Mouse (Mus musculus) heart, embryonic 12.5 days (tissue): ENCODE data around the gene C2cd2. TPM values are rescaled to one million over a fixed set of nuclear protein-coding genes. Genes with fewer than 3 reads are reported as not detected.
"Not testable (repeated sequence)": the region's sequence is repeated elsewhere in the genome, so short reads cannot be mapped to it uniquely, and the experiment has no call there.

Experiments used
- ATAC-seq: fragments of 200-750 bp; cut with Nextera tagmentation; 2 replicates; pipeline ENCODE4 v1.8.0; 2017; ENCODE audit warnings: moderate TSS enrichment, moderate library complexity; ENCODE audit not compliant: insufficient number of reproducible peaks, low FRiP score
- H3K27ac ChIP-seq: fragments of 300-500 bp; sonication (generic); 2 replicates; pipeline ENCODE4 v1.5.1; 2016; ENCODE audit warnings: mild to moderate bottlenecking, moderate library complexity; ENCODE audit not compliant: poor library complexity, severe bottlenecking
- H3K27me3 ChIP-seq: fragments of 300-500 bp; sonication (generic); replicated peaks from 2 replicates; pipeline ENCODE4 v1.6.1; 2016; ENCODE audit warnings: mild to moderate bottlenecking, moderate library complexity
- H3K36me3 ChIP-seq: fragments of 300-500 bp; sonication (generic); 2 replicates; pipeline ENCODE4 v1.6.1; 2016; ENCODE audit warnings: mild to moderate bottlenecking, moderate library complexity
- H3K4me1 ChIP-seq: fragments of 300-500 bp; sonication (generic); replicated peaks from 2 replicates; pipeline ENCODE4 v1.6.1; 2016; ENCODE audit warnings: mild to moderate bottlenecking
- H3K4me2 ChIP-seq: fragments of 300-500 bp; sonication (generic); 2 replicates; pipeline ENCODE4 v1.6.1; 2016; ENCODE audit warnings: mild to moderate bottlenecking, moderate library complexity
- H3K4me3 ChIP-seq: fragments of 300-500 bp; sonication (generic); 2 replicates; pipeline ENCODE4 v1.5.1; 2016; ENCODE audit warnings: mild to moderate bottlenecking
- H3K9ac ChIP-seq: fragments of 300-500 bp; sonication (generic); 2 replicates; pipeline ENCODE4 v1.6.1; 2016; ENCODE audit warnings: mild to moderate bottlenecking, moderate library complexity
- H3K9me3 ChIP-seq: fragments of 300-500 bp; sonication (generic); replicated peaks from 2 replicates; pipeline ENCODE4 v1.6.1; 2016; ENCODE audit warnings: mild to moderate bottlenecking, moderate library complexity
- WGBS: fragments of 180-500 bp; shearing (Covaris S2); methylation state at CpG from one replicate; pipeline ENCODE4 v1.1.7; 2016; 5-methylcytosine and 5-hydroxymethylcytosine counted together
- polyA plus RNA-seq: library from polyadenylated mRNA; unstranded; fragments of >200 nt; fragmentation: Nextera tagmentation; extraction: Ambion mirVana; gene quantifications from 2 replicates; pipeline ENCODE4 v1.2.1, GENCODE M21; 2016

C2cd2 gene
- polyA plus RNA-seq, 1 experiment from 2014 or later = 19.3 TPM

DNA sequence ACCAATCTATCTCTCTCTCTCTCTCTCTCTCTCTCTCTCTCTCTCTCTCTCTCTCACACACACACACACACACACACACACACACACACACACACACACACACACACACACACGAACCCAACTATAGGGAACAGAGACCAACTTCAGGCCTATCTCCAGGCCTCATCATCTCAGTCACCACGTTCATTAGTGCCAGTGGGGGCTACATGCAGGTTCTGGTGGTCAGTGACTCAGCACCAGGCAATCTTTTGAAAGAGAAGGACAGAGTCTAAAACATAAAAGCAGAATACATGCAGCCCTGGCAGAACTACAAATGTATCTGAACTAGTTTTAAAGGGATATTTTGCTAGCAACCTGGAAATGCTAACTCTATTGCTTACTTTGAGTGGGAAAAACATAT, 15.4 kb downstream of the C2cd2 start:
- H3K9ac ChIP-seq, H3K9me3 ChIP-seq, ATAC-seq, H3K27ac ChIP-seq, H3K4me2 ChIP-seq, H3K4me1 ChIP-seq, H3K4me3 ChIP-seq: not testable (repeated sequence)
- H3K36me3 ChIP-seq = peaks cover 42% of the 10 kb centered on the region
- 71% methylated on average over 2 of the region's 2 CpGs for WGBS
- H3K27me3 ChIP-seq = peaks cover 19% of the 10 kb centered on the region

DNA sequence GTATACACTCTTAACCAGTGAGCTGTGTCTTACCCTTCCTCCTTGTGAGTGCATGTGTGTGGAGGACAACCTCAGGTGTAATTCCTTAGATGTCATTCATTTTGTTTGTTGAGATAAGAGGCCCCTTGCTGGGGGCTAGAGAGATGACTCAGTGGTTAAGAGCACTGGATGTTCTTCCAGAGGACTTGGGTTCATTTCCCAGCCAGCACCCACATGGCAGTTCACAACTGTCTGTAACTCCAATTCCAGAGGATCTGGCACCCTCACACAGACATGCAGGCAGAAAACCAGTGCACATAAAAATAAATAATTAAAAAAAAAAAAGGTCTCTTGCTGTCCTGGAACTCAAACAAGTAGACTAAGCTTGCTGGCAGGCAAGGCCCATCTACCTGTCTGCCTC, 20.6 kb downstream of the C2cd2 start:
- no peaks in the 10 kb centered on the region for H3K9me3 ChIP-seq
- no peak overlapping the region for H3K4me3 ChIP-seq
- no peak for ATAC-seq
- no peaks in the 10 kb centered on the region for H3K27me3 ChIP-seq
- H3K27ac ChIP-seq = no peak overlapping the region
- no peak overlapping the region for H3K9ac ChIP-seq
- H3K4me2 ChIP-seq = no peak overlapping the region
- no peaks in the 10 kb centered on the region; the same call in 1 of the 2 replicates for H3K4me1 ChIP-seq
- peaks cover 10% of the 10 kb centered on the region for H3K36me3 ChIP-seq

DNA sequence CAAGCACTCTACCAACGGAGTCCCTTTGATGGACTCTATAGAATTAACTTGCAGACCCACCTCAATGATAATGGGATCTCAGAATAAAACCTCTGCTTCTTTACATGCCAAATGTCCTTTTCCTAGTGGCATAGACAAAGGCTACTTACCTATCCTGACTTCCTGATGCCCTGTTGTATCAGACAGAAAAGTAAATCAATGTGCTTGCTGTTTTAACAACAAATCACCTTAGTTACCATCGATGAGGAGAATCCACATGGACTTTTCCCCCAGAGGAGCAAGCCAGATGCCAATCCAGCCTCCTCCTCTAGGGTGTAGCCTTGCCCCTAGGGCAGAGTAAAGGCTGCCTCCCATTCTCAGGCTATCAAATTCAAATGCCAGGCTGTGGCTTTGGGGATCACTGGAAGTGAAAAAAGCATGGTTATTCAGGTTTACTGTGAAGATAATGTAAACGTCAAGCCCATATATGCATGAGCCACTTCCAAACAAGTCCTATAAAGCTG, 21.9 kb downstream of the C2cd2 start:
- WGBS = 74% methylated on average over 3 of the region's 3 CpGs
- Histone ChIP-seq H3K4me3 (no peak overlapping the region), H3K9me3 (no peaks in the 10 kb centered on the region), H3K36me3 (peaks cover 10% of the 10 kb centered on the region), H3K27me3 (no peaks in the 10 kb centered on the region), H3K4me2 (no peak overlapping the region), H3K27ac (no peak overlapping the region), H3K4me1 (no peaks in the 10 kb centered on the region; the same call in 1 of the 2 replicates), H3K9ac (no peak overlapping the region)
- ATAC-seq = no peak

DNA sequence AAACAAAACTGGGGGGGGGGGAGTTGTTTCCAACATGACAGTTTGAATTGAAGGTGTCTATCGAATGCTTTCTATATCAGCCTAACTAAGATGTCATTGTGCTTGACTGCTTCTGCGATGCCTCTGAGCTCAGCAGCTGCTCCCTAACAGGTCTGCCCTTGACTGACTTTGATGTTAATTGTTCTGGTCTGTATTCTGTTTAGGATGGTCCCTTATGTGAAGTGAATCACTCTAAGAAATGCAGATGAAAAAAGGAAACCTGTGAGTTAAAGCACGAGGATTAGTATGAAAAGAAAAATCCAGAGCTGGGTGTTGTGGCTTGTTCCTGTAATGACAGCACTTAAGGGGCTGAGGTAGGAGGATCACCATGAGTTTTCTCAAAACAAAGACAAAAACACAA, 26.6 kb downstream of the C2cd2 start:
- H3K4me3 ChIP-seq = no peak overlapping the region
- no peaks in the 10 kb centered on the region for H3K36me3 ChIP-seq
- no peak overlapping the region for H3K27ac ChIP-seq
- no peaks in the 10 kb centered on the region for H3K27me3 ChIP-seq
- 77% methylated on average over 3 of the region's 3 CpGs for WGBS
- no peaks in the 10 kb centered on the region for H3K9me3 ChIP-seq
- no peaks in the 10 kb centered on the region; the same call in 1 of the 2 replicates for H3K4me1 ChIP-seq
- no peak for ATAC-seq
- no peak overlapping the region for H3K9ac ChIP-seq
- no peak overlapping the region for H3K4me2 ChIP-seq

DNA sequence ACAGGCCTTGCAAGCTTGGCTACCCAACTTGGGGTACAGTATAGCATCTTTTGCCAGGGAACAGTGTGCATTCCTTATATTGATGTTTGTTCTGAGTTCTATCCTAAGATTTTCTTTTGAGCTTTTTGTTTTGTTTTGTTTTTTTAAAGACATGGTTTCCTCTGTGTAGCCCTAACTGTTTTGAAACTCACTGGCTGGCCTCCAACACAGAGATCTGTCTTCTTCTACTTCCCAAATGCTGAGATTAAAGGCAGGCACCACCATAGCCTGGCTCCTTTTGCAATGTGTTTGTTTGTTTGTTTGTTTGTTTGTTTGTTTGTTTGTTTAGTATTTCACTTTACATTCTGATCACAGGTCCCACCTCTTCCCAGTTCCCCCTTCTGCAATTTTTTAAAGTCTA, 32.2 kb downstream of the C2cd2 start:
- Histone ChIP-seq H3K27ac (no peak overlapping the region), H3K9me3 (no peaks in the 10 kb centered on the region), H3K4me3 (no peak overlapping the region), H3K36me3 (no peaks in the 10 kb centered on the region), H3K4me1 (peaks cover 6% of the 10 kb centered on the region; the same call in 1 of the 2 replicates), H3K9ac (no peak overlapping the region), H3K4me2 (no peak overlapping the region), H3K27me3 (no peaks in the 10 kb centered on the region)
- no peak for ATAC-seq

DNA sequence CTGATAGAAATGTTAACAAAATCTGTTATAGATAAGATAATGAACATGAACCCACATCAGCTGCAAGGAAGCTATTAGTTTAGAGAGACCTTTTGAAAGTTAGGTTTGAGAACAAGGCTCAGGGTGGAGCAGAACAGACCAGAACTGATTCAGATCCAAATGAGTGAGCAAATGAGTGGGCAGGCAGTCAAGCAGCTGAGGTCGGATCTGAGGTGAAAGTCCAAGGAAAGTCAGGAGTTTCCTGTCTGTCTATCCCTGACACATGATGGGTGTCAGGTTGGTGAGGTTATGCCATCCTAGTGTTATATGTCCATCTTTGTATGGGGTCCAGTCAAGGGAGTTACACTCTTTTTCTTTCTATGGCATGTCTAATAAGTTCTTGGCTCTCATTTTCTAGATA, 32.9 kb downstream of the C2cd2 start:
- Histone ChIP-seq H3K27ac (no peak overlapping the region), H3K9ac (no peak overlapping the region), H3K27me3 (no peaks in the 10 kb centered on the region), H3K4me1 (peaks cover 6% of the 10 kb centered on the region; the same call in 1 of the 2 replicates), H3K9me3 (no peaks in the 10 kb centered on the region), H3K4me3 (no peak overlapping the region), H3K36me3 (no peaks in the 10 kb centered on the region), H3K4me2 (no peak overlapping the region)
- no peak for ATAC-seq
- WGBS = 52% methylated on average over 1 of the region's 1 CpGs

DNA sequence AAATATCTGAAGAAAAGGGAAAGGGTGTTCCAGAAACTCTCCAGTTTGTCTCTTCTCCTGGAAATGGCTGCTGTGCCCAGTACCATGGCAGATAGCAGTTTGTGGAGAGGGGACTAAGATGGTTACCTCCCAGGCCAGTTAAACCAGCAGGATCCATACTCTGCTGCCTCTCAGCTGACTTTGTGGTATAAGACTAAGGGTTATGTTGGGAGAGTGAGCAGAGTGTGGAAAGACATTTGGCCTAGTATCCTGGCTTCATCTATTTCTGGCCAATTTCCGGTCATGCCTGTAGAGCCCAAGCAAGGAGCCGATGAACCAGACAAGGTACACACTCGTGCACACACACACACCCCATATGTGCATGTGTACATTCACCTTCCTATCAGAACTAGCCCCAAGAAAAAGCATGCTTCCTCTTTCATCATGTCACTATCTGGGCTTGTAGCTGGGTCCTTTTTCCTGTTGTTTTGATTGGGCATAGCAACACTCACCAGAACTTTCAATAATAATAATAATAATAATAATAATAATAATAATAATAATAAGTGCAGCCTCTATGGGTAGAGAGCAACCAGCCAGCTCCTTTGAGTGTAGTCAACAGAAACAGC, 35.0 kb downstream of the C2cd2 start:
- Histone ChIP-seq H3K27ac (no peak overlapping the region), H3K4me1 (peaks cover 12% of the 10 kb centered on the region; the same call in 1 of the 2 replicates), H3K4me3 (no peak overlapping the region), H3K27me3 (no peaks in the 10 kb centered on the region), H3K9ac (no peak overlapping the region), H3K36me3 (no peaks in the 10 kb centered on the region), H3K4me2 (no peak overlapping the region), H3K9me3 (no peaks in the 10 kb centered on the region)
- 71% methylated on average over 3 of the region's 3 CpGs for WGBS
- no peak for ATAC-seq

DNA sequence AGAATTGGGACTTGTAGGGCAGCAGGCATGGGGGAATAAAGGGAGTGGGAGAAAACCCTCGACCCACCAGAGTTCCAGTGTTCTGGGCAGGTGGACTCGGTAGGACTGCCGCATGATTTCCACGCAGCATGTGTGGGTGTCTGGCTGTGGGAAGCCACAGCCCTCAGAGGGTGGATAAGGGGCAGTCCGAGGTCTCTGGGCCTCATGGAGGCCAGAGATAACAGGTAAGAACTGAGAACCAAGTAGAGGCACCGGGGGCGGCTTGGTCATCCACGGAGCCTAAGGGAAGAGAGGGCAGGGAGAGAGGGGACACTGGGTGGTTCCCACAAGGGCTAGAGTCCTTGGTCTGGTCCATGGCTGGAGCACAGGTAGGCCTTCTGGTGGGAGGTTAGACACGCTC, 36.0 kb downstream of the C2cd2 start:
- Histone ChIP-seq H3K27me3 (no peaks in the 10 kb centered on the region), H3K27ac (no peak overlapping the region), H3K9ac (no peak overlapping the region), H3K4me1 (peaks cover 15% of the 10 kb centered on the region), H3K36me3 (no peaks in the 10 kb centered on the region), H3K9me3 (no peaks in the 10 kb centered on the region), H3K4me2 (no peak overlapping the region), H3K4me3 (no peak overlapping the region)
- ATAC-seq = no peak
- WGBS = 80% methylated on average over 9 of the region's 9 CpGs

DNA sequence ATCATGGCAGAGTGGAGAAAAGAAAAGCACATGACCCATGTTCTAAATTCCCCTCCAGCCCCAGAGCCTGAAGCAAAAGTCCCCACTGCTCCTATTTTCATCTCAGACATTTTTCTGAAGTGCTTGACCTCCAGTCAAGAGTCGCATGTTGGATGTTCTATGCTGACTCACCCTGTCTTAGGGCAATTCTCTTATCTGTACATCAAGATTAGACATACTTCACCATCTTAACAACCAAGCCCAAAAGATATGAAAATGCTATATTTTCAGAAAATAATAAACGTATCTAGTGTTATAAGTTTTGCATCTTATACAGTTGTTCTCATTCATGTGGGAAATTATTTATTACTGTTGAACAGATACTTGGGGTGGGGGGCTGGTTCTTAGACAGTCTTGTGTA, 36.6 kb downstream of the C2cd2 start:
- H3K27ac ChIP-seq = no peak overlapping the region
- H3K4me2 ChIP-seq = no peak overlapping the region
- no peaks in the 10 kb centered on the region for H3K9me3 ChIP-seq
- no peak for ATAC-seq
- H3K4me3 ChIP-seq = no peak overlapping the region
- H3K4me1 ChIP-seq = peaks cover 21% of the 10 kb centered on the region
- H3K36me3 ChIP-seq = no peaks in the 10 kb centered on the region
- no peak overlapping the region for H3K9ac ChIP-seq
- H3K27me3 ChIP-seq = no peaks in the 10 kb centered on the region
- WGBS = 65% methylated on average over 2 of the region's 2 CpGs

DNA sequence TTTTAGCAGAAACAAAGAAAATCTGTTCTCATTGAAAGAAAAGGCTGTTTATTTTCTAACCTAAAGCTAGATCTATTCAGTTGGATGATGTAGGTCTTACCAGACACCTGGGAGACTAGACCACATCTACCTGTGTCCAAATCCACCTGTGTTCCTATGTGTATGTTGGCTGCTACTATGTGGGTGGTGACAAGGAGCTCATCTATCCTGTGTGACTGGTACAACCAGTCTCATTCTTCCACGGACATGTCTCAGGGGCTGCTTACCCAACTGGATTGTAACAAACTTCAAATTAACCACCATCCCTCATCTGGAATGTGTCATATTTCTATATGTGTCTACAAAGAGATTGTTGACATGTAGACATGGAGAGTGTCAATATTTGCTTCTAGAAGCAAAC, 38.7 kb downstream of the C2cd2 start:
- ATAC-seq = no peak
- Histone ChIP-seq H3K27ac (no peak overlapping the region), H3K4me1 (peaks cover 33% of the 10 kb centered on the region), H3K27me3 (no peaks in the 10 kb centered on the region), H3K9me3 (no peaks in the 10 kb centered on the region), H3K9ac (no peak overlapping the region), H3K36me3 (no peaks in the 10 kb centered on the region), H3K4me2 (no peak overlapping the region), H3K4me3 (no peak overlapping the region)
- WGBS = 65% methylated on average over 1 of the region's 1 CpGs

DNA sequence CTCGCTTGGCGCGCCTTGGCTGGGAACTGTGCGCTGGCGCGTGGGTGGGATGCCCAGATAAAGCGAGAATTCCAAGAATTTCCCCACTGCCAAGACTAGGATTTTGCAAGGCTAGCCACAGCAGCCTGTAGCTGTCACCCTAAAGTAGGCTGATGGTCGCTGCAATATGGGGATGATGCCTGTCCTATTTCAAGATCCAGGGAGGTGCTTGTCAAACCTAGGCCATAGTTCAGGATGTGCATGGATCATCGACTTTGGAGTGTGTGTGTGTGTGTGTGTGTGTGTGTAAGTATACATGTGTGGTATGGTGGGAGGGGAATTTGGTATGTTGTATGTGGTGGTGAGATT, 39.6 kb downstream of the C2cd2 start:
- peak; percentile 56 for ATAC-seq
- peak overlapping the region; percentile 89 for H3K4me2 ChIP-seq
- peak overlapping the region; percentile 90; the same call in 1 of the 2 replicates for H3K9ac ChIP-seq
- peak overlapping the region; percentile 98 for H3K4me3 ChIP-seq
- no peaks in the 10 kb centered on the region for H3K36me3 ChIP-seq
- H3K27ac ChIP-seq = 0 out of 2 replicates have a peak overlapping the region, but pooled peaks have one; percentile 86
- WGBS = under 1% methylated on average over 9 of the region's 9 CpGs
- H3K9me3 ChIP-seq = no peaks in the 10 kb centered on the region
- no peaks in the 10 kb centered on the region for H3K27me3 ChIP-seq
- peaks cover 30% of the 10 kb centered on the region for H3K4me1 ChIP-seq
